Mouse (Mus musculus) brain, embryonic 14.5 days (tissue): Measurements from ENCODE around the gene Klk11.

ENCODE experiments used
- CTCF ChIP-seq: fragments of 200-500 bp; IDR thresholded peaks from 2 replicates; pipeline ENCODE4 v1.5.1; 2012; ENCODE audit warnings: inconsistent platforms, mild to moderate bottlenecking, moderate library complexity, borderline replicate concordance; ENCODE audit not compliant: insufficient read depth, insufficient read length; ENCODE audit errors: extremely low read depth
- POLR2A ChIP-seq: fragments of 200-500 bp; IDR thresholded peaks from 2 replicates; pipeline ENCODE4 v1.6.1; 2012; ENCODE audit warnings: mild to moderate bottlenecking, inconsistent platforms, borderline replicate concordance; ENCODE audit not compliant: poor library complexity, insufficient read depth, insufficient read length, severe bottlenecking; ENCODE audit errors: extremely low read depth

DNA sequence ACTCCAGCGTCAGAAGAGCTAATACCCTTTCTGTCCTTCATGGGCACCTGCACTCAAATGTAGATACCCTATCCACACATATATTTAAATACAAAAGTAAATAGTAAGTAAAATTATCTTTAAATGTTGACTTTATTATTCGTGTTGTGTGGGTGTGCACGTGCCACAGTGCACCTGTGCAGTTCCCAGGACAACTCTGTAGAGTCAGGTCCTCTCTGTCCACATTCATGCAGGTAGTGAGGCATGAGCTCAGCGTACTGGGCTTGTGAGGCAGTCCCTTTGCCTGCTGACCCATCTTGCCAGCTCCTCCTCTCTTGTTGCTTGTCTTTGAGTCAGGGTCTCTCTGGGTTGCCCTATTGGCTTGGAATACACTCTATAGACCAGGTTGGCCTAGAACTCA is 53.3 kb downstream of the Klk11 start:
- no peak for TF ChIP-seq CTCF
- no peak for TF ChIP-seq POLR2A
